Mouse (Mus musculus): Measurements from ENCODE around the gene Ceacam13. TPM values are rescaled to one million over a fixed set of nuclear protein-coding genes. Genes with fewer than 3 reads are reported as not detected.
"Not testable (repeated sequence)": the region's sequence is repeated elsewhere in the genome, so short reads cannot be mapped to it uniquely, and the experiment has no call there.

Ceacam13 gene
- polyA plus RNA-seq (2015; fragmentation: Nextera tagmentation; extraction: Ambion mirVana) = not detected in 2 replicates

DNA sequence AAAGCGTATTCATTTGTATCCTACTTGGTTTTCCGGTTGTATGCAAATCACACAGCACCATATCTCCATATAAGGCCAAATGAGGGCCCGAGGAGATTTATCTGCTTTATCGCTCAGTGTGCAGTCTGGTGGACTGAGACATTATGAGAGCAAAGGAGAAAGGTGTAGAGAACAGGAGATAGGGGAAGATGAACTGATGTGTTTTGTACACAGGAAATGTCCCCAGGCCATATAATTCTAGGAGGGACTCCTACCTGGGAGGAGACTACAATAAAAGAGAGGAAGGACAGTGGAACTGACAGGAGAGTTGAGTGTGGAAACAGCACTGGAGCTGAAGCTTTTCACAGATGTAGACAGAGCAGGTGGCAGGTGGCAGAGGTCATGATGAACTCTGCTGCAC lies at the start of gene Ceacam13:
Ceacam13 (plus strand) TSS at position 301 of the 400 bp plus-strand sequence.
- no peak for DNase-seq (ENCODE audit: low spot score)

DNA sequence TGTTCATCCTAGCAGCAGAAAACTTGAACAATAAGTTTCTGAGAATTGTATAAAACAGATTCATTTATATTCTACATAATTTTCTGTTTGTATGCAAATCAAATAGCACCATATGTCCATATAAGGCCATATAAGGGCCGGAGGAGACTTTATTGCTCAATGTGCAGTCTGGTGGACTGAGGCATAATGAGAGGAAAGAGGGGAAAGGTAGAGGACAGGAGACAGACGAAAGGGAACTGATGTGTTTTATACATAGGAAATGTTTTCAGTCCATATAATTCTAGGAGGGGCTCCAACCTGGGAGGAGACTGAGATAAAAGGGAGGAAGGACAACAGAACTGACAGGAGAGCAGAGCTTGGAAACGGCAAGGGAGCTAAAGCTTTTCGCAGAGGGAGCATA lies 37.9 kb upstream of the Ceacam13 start, which contains the start of gene Ceacam11:
Ceacam11 (plus strand) TSS at position 301 of the 400 bp plus-strand sequence.
- DNase-seq (ENCODE audit: low spot score) = no peak

DNA sequence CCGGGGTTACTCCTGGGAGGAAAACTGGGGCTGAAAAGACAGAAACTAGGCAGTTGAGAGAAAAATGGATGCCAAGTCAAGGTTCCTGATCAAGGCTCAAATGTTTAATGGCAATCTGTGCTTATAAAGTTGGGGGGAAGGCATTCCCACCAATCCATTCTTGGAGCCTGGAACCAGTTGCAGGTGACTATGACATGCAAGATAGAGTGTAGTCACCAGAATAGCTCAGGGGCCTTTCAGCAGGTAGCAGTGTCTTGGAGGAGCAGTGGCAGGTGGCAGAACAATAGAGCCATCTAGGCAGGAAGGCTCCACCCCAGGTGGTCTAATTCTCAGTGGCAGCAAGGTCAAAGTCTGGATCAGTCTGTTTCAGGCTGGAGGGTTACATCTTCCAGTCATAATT lies 8.6 kb upstream of the Ceacam13 start:
- not testable (repeated sequence) for DNase-seq (ENCODE audit: low spot score)

- DNase-seq (ENCODE audit: low spot score) = no peak
Observed at GRCm38 (mm10) chr7:18065629-18066028, 55.9 kb downstream of the Ceacam13 start, which contains the start of gene Ceacam12. Ceacam12 (plus strand) TSS chr7:18065929.

Small RNA genes lying within 50 kb of the gene (microRNA-seq; reads per million reads assigned to microRNA genes)
- gene Gm22414 (ENCODE audit: borderline number of aligned reads) = not detected

Other genes starting within 250 kb of the Ceacam13 start
- not detected in 2 replicates for gene Ceacam14, start 197.3 kb upstream of the Ceacam13 start, polyA plus RNA-seq (2015; fragmentation: Nextera tagmentation; extraction: Ambion mirVana)
- 0.04 TPM in 1 of 2 replicates, not detected in the other for gene Gm5155, start 138.1 kb upstream of the Ceacam13 start, polyA plus RNA-seq (2015; fragmentation: Nextera tagmentation; extraction: Ambion mirVana)
- not detected in 2 replicates for gene Ceacam11, start 37.8 kb upstream of the Ceacam13 start, polyA plus RNA-seq (2015; fragmentation: Nextera tagmentation; extraction: Ambion mirVana)
- not detected in 2 replicates for gene Ceacam12, start 56.0 kb downstream of the Ceacam13 start, polyA plus RNA-seq (2015; fragmentation: Nextera tagmentation; extraction: Ambion mirVana)
- not detected in 2 replicates for gene Igfl3, start 166.6 kb downstream of the Ceacam13 start, polyA plus RNA-seq (2015; fragmentation: Nextera tagmentation; extraction: Ambion mirVana)
- 0.27 and 0.32 TPM in 2 replicates for gene Mill1, start 235.5 kb downstream of the Ceacam13 start, polyA plus RNA-seq (2015; fragmentation: Nextera tagmentation; extraction: Ambion mirVana)